Mouse (Mus musculus): ENCODE measurements around the gene Fam208a.

DNA sequence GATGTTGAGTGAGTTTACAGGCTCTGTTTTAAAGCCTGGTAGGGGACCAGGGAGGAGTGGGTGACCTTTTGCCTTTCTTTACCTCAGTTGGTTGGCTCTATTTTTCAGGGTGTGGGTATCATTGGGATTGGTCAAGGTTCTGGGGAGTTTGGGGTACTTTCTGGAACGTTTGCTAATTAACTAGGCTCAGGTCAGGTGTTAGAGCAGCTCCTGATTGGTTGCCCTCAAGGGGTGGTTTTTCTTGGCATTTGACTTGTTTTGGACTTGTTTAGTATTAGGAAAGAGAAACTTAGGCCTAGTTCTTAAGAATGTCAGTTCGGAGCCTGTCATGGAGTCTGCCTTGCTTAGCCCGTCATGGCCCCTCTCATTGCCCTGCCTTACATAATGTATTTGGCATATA, 8.2 kb downstream of the Fam208a start:
- TF ChIP-seq CTCF (IDR thresholded peaks at IDR 0.05; ENCODE audit: low read depth), result no peak
- no peak for TF ChIP-seq EP300 (IDR thresholded peaks at IDR 0.05; ENCODE audit: low read depth)

All from liver, embryonic 14.5 days (tissue).